Mouse (Mus musculus): ENCODE data around the gene Fat1.

GRCm38 (mm10) chr8:44920379-44921032 is 14.7 kb upstream of the Fat1 start:
- TF ChIP-seq POLR2A (IDR thresholded peaks at IDR 0.05; ENCODE audit: extremely low read depth, insufficient read depth, low read length) (no peak), CTCF (IDR thresholded peaks at IDR 0.05; ENCODE audit: low read depth, low read length) (no peak)

All from liver, adult 2 months (tissue).